Mouse (Mus musculus): ENCODE results near the gene Scand1. TPM values are rescaled to one million over a fixed set of nuclear protein-coding genes. Genes with fewer than 3 reads are reported as not detected.

The Scand1 gene
- total RNA-seq, 2 experiments from 2014 or later: 85.3 to 96.6 TPM

Small RNA genes within 50 kb of the gene (microRNA-seq; reads per million reads assigned to microRNA genes)
- gene Gm22759: 0 reads per million in 2 experiments

Other genes starting within 250 kb of the Scand1 start
- gene Spag4, start 247.5 kb downstream of the Scand1 start, total RNA-seq (2021): 1 to 10 TPM in 1 of 2 experiments, under 1 TPM in 1; 0.72 to 1.1 TPM
- gene Cpne1, start 200.7 kb downstream of the Scand1 start, total RNA-seq (2021): 10 to 100 TPM; 23.0 to 23.3 TPM
- 10 to 100 TPM; 31.5 to 33.5 TPM for gene Rbm12, start 200.7 kb downstream of the Scand1 start, total RNA-seq (2021)
- gene Gm28036, start 185.6 kb downstream of the Scand1 start, total RNA-seq (2021): 10 to 100 TPM; 19.7 to 19.8 TPM
- gene Romo1, start 168.7 kb downstream of the Scand1 start, total RNA-seq (2021): 100 to 1,000 TPM; 316 to 323 TPM
- 10 to 100 TPM; 59.7 to 60.7 TPM for gene Nfs1, start 168.5 kb downstream of the Scand1 start, total RNA-seq (2021)
- gene Rbm39, start 132.5 kb downstream of the Scand1 start, total RNA-seq (2021): 100 to 1,000 TPM; 209 to 230 TPM
- gene Phf20, start 116.2 kb downstream of the Scand1 start, total RNA-seq (2021): 10 to 100 TPM; 20.6 to 27.5 TPM
- 1 to 10 TPM in 1 of 2 experiments, under 1 TPM in 1; 0.81 to 1.1 TPM for gene Cnbd2, start 405 bp downstream of the Scand1 start, total RNA-seq (2021)
- 10 to 100 TPM; 15.9 to 19.9 TPM for gene Epb41l1, start 108.2 kb upstream of the Scand1 start, total RNA-seq (2021)
- gene Aar2, start 234.9 kb upstream of the Scand1 start, total RNA-seq (2021): 10 to 100 TPM; 19.7 to 22.7 TPM

Measured in heart, postnatal 10 days (tissue).